Mouse (Mus musculus) retina, postnatal 7 days (tissue): ENCODE results near the gene Slc43a1.
"Not testable (repeated sequence)": the region's sequence is repeated elsewhere in the genome, so short reads cannot be mapped to it uniquely, and the experiment has no call there.

Experiments
- DNase-seq: peaks from one replicate; pipeline ENCODE4 v3.0.0-alpha.2; 2012; ENCODE audit warnings: low read depth, low spot score

Slc43a1 gene

GRCm38 (mm10) chr2:84838593-84838949 lies at the start of gene Slc43a1:
TSS of gene Slc43a1 (plus strand) at chr2:84838850.
- no peak for DNase-seq

- no peak for DNase-seq
These were observed 48.2 kb upstream of the Slc43a1 start for GRCm38 (mm10) chr2:84790418-84790817.

- no peak for DNase-seq
These were observed 46.1 kb upstream of the Slc43a1 start for GRCm38 (mm10) chr2:84792516-84792915.

- no peak for DNase-seq
These were observed 45.5 kb upstream of the Slc43a1 start for GRCm38 (mm10) chr2:84793154-84793553.

GRCm38 (mm10) chr2:84793871-84794270 lies 44.8 kb upstream of the Slc43a1 start:
- no peak for DNase-seq

GRCm38 (mm10) chr2:84797833-84798492 lies 40.7 kb upstream of the Slc43a1 start:
- DNase-seq = peak; percentile 50

GRCm38 (mm10) chr2:84798493-84798921 lies 40.1 kb upstream of the Slc43a1 start, which contains the start of gene Ube2l6:
TSS of gene Ube2l6 (plus strand) at chr2:84798828.
- no peak for DNase-seq

GRCm38 (mm10) chr2:84799041-84799561 lies 39.5 kb upstream of the Slc43a1 start:
- DNase-seq = no peak

- no peak for DNase-seq
These were observed 38.3 kb upstream of the Slc43a1 start for GRCm38 (mm10) chr2:84800304-84800703.

- not testable (repeated sequence) for DNase-seq
These were observed 37.4 kb upstream of the Slc43a1 start for GRCm38 (mm10) chr2:84801223-84801622.

GRCm38 (mm10) chr2:84803963-84804362 lies 34.7 kb upstream of the Slc43a1 start:
- DNase-seq = no peak

GRCm38 (mm10) chr2:84806546-84806945 lies 32.1 kb upstream of the Slc43a1 start:
- no peak for DNase-seq

- DNase-seq = no peak
These were observed 29.3 kb upstream of the Slc43a1 start for GRCm38 (mm10) chr2:84809330-84809729.

GRCm38 (mm10) chr2:84810526-84810885 lies 28.1 kb upstream of the Slc43a1 start:
- no peak for DNase-seq

- peak; percentile 46 for DNase-seq
These were observed 27.6 kb upstream of the Slc43a1 start for GRCm38 (mm10) chr2:84810886-84811577.

- no peak for DNase-seq
These were observed 26.8 kb upstream of the Slc43a1 start for GRCm38 (mm10) chr2:84811880-84812279.

- DNase-seq = no peak
These were observed 26.0 kb upstream of the Slc43a1 start for GRCm38 (mm10) chr2:84812676-84813075.

GRCm38 (mm10) chr2:84819861-84820260 lies 18.8 kb upstream of the Slc43a1 start:
- DNase-seq = no peak

GRCm38 (mm10) chr2:84822552-84822951 lies 16.1 kb upstream of the Slc43a1 start, which contains the start of gene Smtnl1:
TSS of gene Smtnl1 (minus strand) at chr2:84822652.
- DNase-seq = no peak

- no peak for DNase-seq
These were observed 15.4 kb upstream of the Slc43a1 start for GRCm38 (mm10) chr2:84823237-84823636.

- DNase-seq = peak; percentile 90
These were observed 12.0 kb upstream of the Slc43a1 start, which contains the start of gene Timm10 for GRCm38 (mm10) chr2:84826488-84827282. TSS of gene Timm10 (plus strand) at chr2:84826997.
